Mouse (Mus musculus): ENCODE data around the gene Ttyh1.

GRCm38 (mm10) chr7:4087896-4088480, 31.2 kb upstream of the Ttyh1 start:
- TF ChIP-seq CTCF (IDR thresholded peaks at IDR 0.05) (no peak), EP300 (IDR thresholded peaks at IDR 0.05) (no peak)
